Mouse (Mus musculus) C2C12 (cell line): ENCODE results near the gene Nebl. TPM values are rescaled to one million over a fixed set of nuclear protein-coding genes. Genes with fewer than 3 reads are reported as not detected.

Source experiments
- H3K27me3 ChIP-seq: one replicate; pipeline ENCODE4 v1.6.1; 2011; ENCODE audit not compliant: control insufficient read depth, insufficient read depth, insufficient read length
- H3K36me3 ChIP-seq: one replicate; pipeline ENCODE4 v1.6.1; 2011; ENCODE audit not compliant: control insufficient read depth, insufficient read depth
- H3K4me3 ChIP-seq: one replicate; pipeline ENCODE4 v1.5.1; 2011; ENCODE audit warnings: mild to moderate bottlenecking, control low read depth; ENCODE audit not compliant: poor library complexity, insufficient read depth, severe bottlenecking
- H3K79me2 ChIP-seq: one replicate; pipeline ENCODE4 v1.6.1; 2011; ENCODE audit not compliant: control insufficient read depth, insufficient read depth
- H3K79me3 ChIP-seq: one replicate; pipeline ENCODE4 v1.6.1; 2011; ENCODE audit warnings: low read depth, control low read depth
- H3ac ChIP-seq: one replicate; pipeline ENCODE3; 2011; ENCODE audit warnings: low read depth; ENCODE audit not compliant: control insufficient read depth, insufficient read length
- CEBPB ChIP-seq: IDR thresholded peaks from one replicate; pipeline ENCODE4 v1.6.1; 2011; ENCODE audit warnings: low read depth, mild to moderate bottlenecking, control low read depth, moderate library complexity
- CTCF ChIP-seq: IDR thresholded peaks from one replicate; pipeline ENCODE4 v1.5.1; 2011; ENCODE audit not compliant: control insufficient read depth, insufficient read depth, insufficient read length
- FOSL1 ChIP-seq: IDR thresholded peaks from one replicate; pipeline ENCODE4 v1.8.0; 2011; ENCODE audit warnings: mild to moderate bottlenecking, low read length; ENCODE audit not compliant: poor library complexity, insufficient read depth, severe bottlenecking
- MAX ChIP-seq: IDR thresholded peaks from one replicate; pipeline ENCODE4 v1.6.1; 2011; ENCODE audit warnings: mild to moderate bottlenecking, control low read depth
- MYOD1 ChIP-seq: IDR thresholded peaks from one replicate; pipeline ENCODE4 v1.6.1; 2011; ENCODE audit warnings: low read depth; ENCODE audit not compliant: control insufficient read depth, insufficient read length
- MYOG ChIP-seq: IDR thresholded peaks from one replicate; pipeline ENCODE4 v1.6.1; 2011; ENCODE audit not compliant: control insufficient read depth, insufficient read length; ENCODE audit errors: extremely low read depth
- USF1 ChIP-seq: IDR thresholded peaks from one replicate; pipeline ENCODE4 v1.6.1; 2011; ENCODE audit warnings: low read depth, mild to moderate bottlenecking, control low read depth, moderate library complexity
- polyA plus RNA-seq: library from polyadenylated mRNA; unstranded; fragments of >200 nt; fragmentation: generic; extraction: Trizol; gene quantifications from one replicate; pipeline ENCODE4 v1.2.1, GENCODE M21; 2012; ENCODE audit warnings: missing spikeins

The Nebl gene
- polyA plus RNA-seq, 1 experiment: 0.50 TPM

GRCm38 (mm10) chr2:17375916-17376315, 355.3 kb downstream of the Nebl start:
- Histone ChIP-seq H3K79me3 (no peaks in the 10 kb centered on the region), H3K4me3 (no peak overlapping the region), H3K79me2 (no peaks in the 10 kb centered on the region), H3K27me3 (no peaks in the 10 kb centered on the region), H3K36me3 (no peaks in the 10 kb centered on the region), H3ac (no peak overlapping the region)
- TF ChIP-seq USF1 (no peak), CEBPB (no peak), MAX (no peak), FOSL1 (no peak), CTCF (no peak), MYOD1 (no peak), MYOG (no peak)

DNA sequence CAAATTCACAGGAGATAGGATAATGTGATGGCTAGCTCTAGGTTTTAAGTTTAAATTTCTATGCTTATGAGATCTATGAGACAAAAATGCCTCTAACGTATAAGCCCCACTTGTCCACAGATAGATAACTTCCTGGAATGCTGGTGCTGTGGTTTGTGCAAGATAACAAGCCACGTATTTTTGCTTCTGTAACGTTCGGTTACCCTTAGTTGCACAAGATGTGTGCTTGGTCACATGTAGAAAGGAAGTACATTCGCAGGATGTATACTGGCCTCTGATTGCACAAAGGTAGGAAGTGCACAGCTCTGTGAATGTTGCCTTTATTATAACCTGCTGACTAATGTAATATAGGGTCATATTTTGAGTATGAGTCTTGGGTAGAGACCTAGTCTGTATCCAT, 365.6 kb downstream of the Nebl start:
- Histone ChIP-seq H3K4me3 (no peak overlapping the region), H3K79me3 (no peaks in the 10 kb centered on the region), H3K79me2 (no peaks in the 10 kb centered on the region), H3K27me3 (no peaks in the 10 kb centered on the region), H3ac (no peak overlapping the region), H3K36me3 (no peaks in the 10 kb centered on the region)
- TF ChIP-seq MAX (no peak), CEBPB (no peak), USF1 (no peak), MYOG (no peak), MYOD1 (no peak), FOSL1 (no peak), CTCF (no peak)

- Histone ChIP-seq H3K36me3 (no peaks in the 10 kb centered on the region), H3ac (no peak overlapping the region), H3K79me2 (no peaks in the 10 kb centered on the region), H3K4me3 (no peak overlapping the region), H3K27me3 (no peaks in the 10 kb centered on the region), H3K79me3 (no peaks in the 10 kb centered on the region)
- TF ChIP-seq CTCF: no peak
- TF ChIP-seq FOSL1: no peak
- TF ChIP-seq MYOG: no peak
- TF ChIP-seq USF1: no peak
Measured at GRCm38 (mm10) chr2:17364971-17365548, 366.2 kb downstream of the Nebl start.

GRCm38 (mm10) chr2:17363337-17364216, 367.7 kb downstream of the Nebl start:
- Histone ChIP-seq H3K79me3 (no peaks in the 10 kb centered on the region), H3K4me3 (no peak overlapping the region), H3ac (no peak overlapping the region), H3K27me3 (no peaks in the 10 kb centered on the region), H3K36me3 (no peaks in the 10 kb centered on the region), H3K79me2 (no peaks in the 10 kb centered on the region)
- no peak for TF ChIP-seq MAX

DNA sequence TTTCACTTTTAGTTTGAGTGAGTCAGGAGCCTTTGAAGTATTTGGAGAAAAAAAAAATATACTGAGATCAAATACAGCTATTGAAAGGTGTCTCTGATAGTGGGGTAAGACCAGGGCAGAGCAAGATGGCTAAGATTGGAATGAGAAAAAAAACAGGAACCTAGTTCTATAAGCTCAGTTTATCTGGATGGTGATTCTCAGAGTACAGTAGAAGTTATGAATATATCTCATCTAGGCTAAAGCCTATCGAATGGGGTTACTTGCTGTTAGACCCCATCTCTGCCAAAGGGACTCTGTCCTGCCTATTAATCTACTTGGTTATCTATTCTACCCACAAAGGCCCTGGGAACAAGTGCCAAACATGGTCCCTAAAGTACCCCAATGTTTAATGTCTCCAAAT, 369.1 kb downstream of the Nebl start:
- no peaks in the 10 kb centered on the region for H3K79me3 ChIP-seq
- no peaks in the 10 kb centered on the region for H3K36me3 ChIP-seq
- H3ac ChIP-seq: no peak overlapping the region
- H3K4me3 ChIP-seq: no peak overlapping the region
- H3K27me3 ChIP-seq: no peaks in the 10 kb centered on the region
- H3K79me2 ChIP-seq: no peaks in the 10 kb centered on the region
- TF ChIP-seq FOSL1 (no peak), MYOD1 (no peak), CTCF (no peak), USF1 (no peak), MYOG (no peak), CEBPB (no peak), MAX (no peak)

GRCm38 (mm10) chr2:17344643-17345042, 386.6 kb downstream of the Nebl start:
- Histone ChIP-seq H3ac (no peak overlapping the region), H3K79me3 (no peaks in the 10 kb centered on the region), H3K36me3 (no peaks in the 10 kb centered on the region), H3K79me2 (no peaks in the 10 kb centered on the region), H3K27me3 (no peaks in the 10 kb centered on the region), H3K4me3 (no peak overlapping the region)
- no peak for TF ChIP-seq MAX
- no peak for TF ChIP-seq CEBPB
- no peak for TF ChIP-seq CTCF
- TF ChIP-seq FOSL1: no peak
- no peak for TF ChIP-seq USF1
- TF ChIP-seq MYOG: no peak
- TF ChIP-seq MYOD1: no peak
